Mouse (Mus musculus) spleen, adult 2 months (tissue): ENCODE data around the gene Smg6. TPM values are rescaled to one million over a fixed set of nuclear protein-coding genes. Genes with fewer than 3 reads are reported as not detected.
"Not testable (repeated sequence)": the region's sequence is repeated elsewhere in the genome, so short reads cannot be mapped to it uniquely, and the experiment has no call there.

Source experiments
- DNase-seq, 2 experiments: peaks; one replicate each; pipeline versions ENCODE4 v3.0.0 to v3.0.0-alpha.2; 2012 to 2021; ENCODE audit warnings: low spot score in 2 of 2, low read depth in 1 of 2
- H3K27ac ChIP-seq: fragments of 200-500 bp; 2 replicates; pipeline ENCODE4 v1.5.1; 2012; ENCODE audit warnings: low read length, inconsistent platforms; ENCODE audit not compliant: insufficient read depth
- H3K27me3 ChIP-seq: fragments of 200-500 bp; 2 replicates; pipeline ENCODE4 v1.6.1; 2012; ENCODE audit warnings: mild to moderate bottlenecking, moderate library complexity, low read length, inconsistent platforms; ENCODE audit not compliant: control insufficient read depth, insufficient read depth
- H3K36me3 ChIP-seq: fragments of 200-500 bp; 2 replicates; pipeline ENCODE4 v1.6.1; 2012; ENCODE audit warnings: mild to moderate bottlenecking, low read length, inconsistent platforms; ENCODE audit not compliant: control insufficient read depth, insufficient read depth
- H3K4me1 ChIP-seq: fragments of 200-500 bp; 2 replicates; pipeline ENCODE4 v1.6.1; 2011; ENCODE audit warnings: inconsistent platforms; ENCODE audit not compliant: control insufficient read depth, insufficient read depth, insufficient read length
- H3K4me3 ChIP-seq: fragments of 200-500 bp; 2 replicates; pipeline ENCODE4 v1.5.1; 2011; ENCODE audit warnings: mild to moderate bottlenecking, inconsistent platforms; ENCODE audit not compliant: insufficient read depth, insufficient read length; ENCODE audit errors: extremely low read depth
- CTCF ChIP-seq: fragments of 200-500 bp; IDR thresholded peaks from 2 replicates; pipeline ENCODE4 v1.5.1; 2011; ENCODE audit warnings: mild to moderate bottlenecking, inconsistent platforms; ENCODE audit not compliant: insufficient read depth, insufficient read length, insufficient replicate concordance; ENCODE audit errors: extremely low read depth
- POLR2A ChIP-seq: fragments of 200-500 bp; IDR thresholded peaks from 2 replicates; pipeline ENCODE4 v1.6.1; 2011; ENCODE audit warnings: low read depth, low read length, inconsistent platforms
- WGBS: fragments of 180-500 bp; shearing (Covaris S2); methylation state at CpG from one replicate; pipeline ENCODE4 v1.1.7; 2018; 5-methylcytosine and 5-hydroxymethylcytosine counted together
- polyA plus RNA-seq: library from polyadenylated mRNA; depleted of rRNA; stranded (reverse); fragments of >200 nt; gene quantifications from 2 replicates; pipeline ENCODE4 v1.2.3, GENCODE M21; 2012

Smg6 gene
- polyA plus RNA-seq, 1 experiment, result 28.6 TPM

DNA sequence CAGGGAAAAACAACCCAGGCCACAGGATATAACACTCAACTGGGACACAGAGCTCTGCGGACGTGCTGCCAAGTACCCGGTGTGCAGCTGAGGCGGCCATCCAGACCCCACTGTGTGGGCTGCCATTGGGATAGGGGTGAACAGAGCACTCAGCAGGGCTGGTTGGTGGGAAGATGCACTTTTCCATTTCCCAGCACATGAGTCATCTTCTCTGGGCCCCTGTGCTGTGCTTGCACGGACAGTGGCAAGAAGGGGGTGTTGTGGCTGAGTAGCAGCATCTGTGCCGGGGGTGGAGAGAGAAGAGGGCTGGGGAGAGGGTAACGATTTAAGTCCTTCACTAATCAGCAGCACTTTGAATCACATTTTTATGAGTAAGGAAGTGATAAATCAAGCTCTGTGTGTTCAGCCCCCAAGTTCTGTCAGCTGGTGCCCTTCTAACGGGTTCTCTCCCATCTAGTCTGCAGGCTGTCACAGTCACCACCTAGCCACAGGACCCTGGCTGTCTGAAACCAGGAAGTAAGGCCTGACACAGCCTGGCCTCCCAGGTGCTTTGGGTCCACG is 66.9 kb downstream of the Smg6 start:
- 61% methylated on average over 9 of the region's 9 CpGs for WGBS
- TF ChIP-seq POLR2A (no peak), CTCF (no peak)
- Histone ChIP-seq H3K4me3 (no peak overlapping the region), H3K27ac (peak overlapping the region; percentile 18; the same call in 1 of the 2 replicates), H3K4me1 (peaks cover 3% of the 10 kb centered on the region; the same call in 1 of the 2 replicates), H3K36me3 (peaks cover 15% of the 10 kb centered on the region), H3K27me3 (no peaks in the 10 kb centered on the region)
- DNase-seq, result no peak

- Histone ChIP-seq H3K27ac (no peak overlapping the region), H3K4me3 (no peak overlapping the region), H3K27me3 (no peaks in the 10 kb centered on the region), H3K36me3 (peaks cover 17% of the 10 kb centered on the region), H3K4me1 (peaks cover 3% of the 10 kb centered on the region; the same call in 1 of the 2 replicates)
- 82% methylated on average over 1 of the region's 1 CpGs for WGBS
- no peak for DNase-seq
- TF ChIP-seq POLR2A (no peak), CTCF (no peak)
Observed at GRCm38 (mm10) chr11:74994141-74994540, 68.5 kb downstream of the Smg6 start.

- peaks cover 3% of the 10 kb centered on the region; the same call in 1 of the 2 replicates for H3K4me1 ChIP-seq
- H3K36me3 ChIP-seq, result peaks cover 17% of the 10 kb centered on the region
- no peak overlapping the region for H3K27ac ChIP-seq
- DNase-seq, result no peak
- no peak overlapping the region for H3K4me3 ChIP-seq
- H3K27me3 ChIP-seq, result no peaks in the 10 kb centered on the region
- TF ChIP-seq CTCF (no peak), POLR2A (no peak)
Observed at GRCm38 (mm10) chr11:74994856-74995255, 69.2 kb downstream of the Smg6 start.

DNA sequence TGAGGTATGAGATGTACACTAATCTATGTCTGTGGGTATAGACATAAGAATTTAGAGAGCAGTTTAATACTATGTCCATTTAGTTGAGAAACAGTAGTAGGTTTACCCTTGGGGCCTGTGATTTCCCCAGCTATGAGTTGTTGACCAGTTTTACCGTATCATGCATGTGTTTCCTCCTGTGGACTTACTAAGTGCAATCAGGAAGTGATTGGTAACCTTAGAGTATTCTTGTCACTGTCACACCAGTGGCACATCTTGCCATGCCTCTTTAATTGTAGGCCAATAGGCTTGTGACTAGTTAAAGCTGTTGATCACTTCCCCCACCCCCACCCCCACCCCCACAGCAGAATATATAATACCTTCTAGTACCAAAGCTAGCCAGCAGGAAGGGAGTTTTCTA is 70.9 kb downstream of the Smg6 start:
- H3K27me3 ChIP-seq, result no peaks in the 10 kb centered on the region
- no peak for DNase-seq
- no peak overlapping the region; the same call in 1 of the 2 replicates for H3K4me3 ChIP-seq
- peaks cover 3% of the 10 kb centered on the region; the same call in 1 of the 2 replicates for H3K4me1 ChIP-seq
- 71% methylated on average over 1 of the region's 1 CpGs for WGBS
- no peak overlapping the region for H3K27ac ChIP-seq
- TF ChIP-seq CTCF, result no peak
- no peak for TF ChIP-seq POLR2A
- peaks cover 8% of the 10 kb centered on the region for H3K36me3 ChIP-seq

DNA sequence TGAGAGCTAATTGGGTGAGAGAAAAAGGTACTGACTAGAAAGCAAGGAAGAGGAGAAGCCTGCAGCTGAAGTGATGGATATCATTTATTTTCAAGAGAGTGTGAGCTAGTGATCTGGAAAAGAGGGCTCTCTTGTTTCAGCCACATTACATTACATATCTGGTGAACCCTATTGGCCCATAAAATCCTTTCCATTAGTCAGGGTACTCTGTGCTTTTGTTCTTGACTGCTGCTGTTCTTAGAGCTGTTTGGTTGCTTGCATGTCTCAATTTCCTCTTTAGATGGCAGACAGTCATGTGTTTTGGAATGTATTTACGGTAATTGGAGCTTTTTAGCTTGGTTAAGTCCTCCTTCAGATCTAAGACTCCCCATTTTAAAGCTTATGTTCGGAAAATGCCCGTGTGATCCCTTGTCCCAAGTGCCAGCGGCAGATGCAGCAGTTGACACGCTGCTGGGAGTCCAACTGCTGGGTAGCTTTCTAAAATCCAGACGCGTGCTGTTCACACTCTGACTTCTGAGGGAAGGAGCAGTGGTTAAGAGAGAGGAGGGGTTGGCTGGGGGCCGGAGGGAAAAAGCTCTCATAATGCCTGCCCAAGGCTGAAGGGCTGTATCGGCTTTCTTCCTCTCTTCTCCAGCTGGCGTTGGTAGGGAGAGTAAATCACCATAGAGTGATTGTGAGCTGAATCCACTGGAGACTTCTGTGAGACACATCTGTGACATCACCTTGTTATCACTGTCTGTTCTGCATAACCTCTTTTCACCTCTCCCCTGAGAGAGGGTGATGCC is 75.4 kb downstream of the Smg6 start:
- no peak overlapping the region for H3K27ac ChIP-seq
- DNase-seq, result no peak
- TF ChIP-seq POLR2A, result no peak
- no peak for TF ChIP-seq CTCF
- H3K4me3 ChIP-seq, result no peak overlapping the region
- H3K36me3 ChIP-seq, result peaks cover 4% of the 10 kb centered on the region
- 57% methylated on average over 10 of the region's 10 CpGs for WGBS
- H3K27me3 ChIP-seq, result no peaks in the 10 kb centered on the region
- no peaks in the 10 kb centered on the region for H3K4me1 ChIP-seq

- H3K27ac ChIP-seq, result no peak overlapping the region
- no peaks in the 10 kb centered on the region for H3K27me3 ChIP-seq
- no peak overlapping the region for H3K4me3 ChIP-seq
- DNase-seq, result no peak
- 89% methylated on average over 2 of the region's 2 CpGs for WGBS
- H3K36me3 ChIP-seq, result no peaks in the 10 kb centered on the region
- H3K4me1 ChIP-seq, result peaks cover 2% of the 10 kb centered on the region
- TF ChIP-seq POLR2A (no peak), CTCF (no peak)
Observed at GRCm38 (mm10) chr11:75008270-75008669, 82.6 kb downstream of the Smg6 start.

GRCm38 (mm10) chr11:75009537-75009936 is 83.9 kb downstream of the Smg6 start:
- H3K27me3 ChIP-seq, DNase-seq, H3K36me3 ChIP-seq, H3K4me1 ChIP-seq, H3K4me3 ChIP-seq, H3K27ac ChIP-seq: not testable (repeated sequence)
- WGBS, result 97% methylated on average over 2 of the region's 2 CpGs
